ENCODE assay signal across 8 mouse cellular contexts in genomic region chr17:46483561-46484001, GRCm38 (mm10). TPM values are rescaled to one million over a fixed set of nuclear protein-coding genes. Genes with fewer than 3 reads are reported as not detected.
DNase-seq lines count a peak whose midpoint lies in the region; ATAC-seq and TF ChIP-seq lines count a peak whose summit lies in the region.

No protein-coding gene starts in this region.

- peak overlapping the region; percentile 5; the same call in 1 of the 2 replicates for H3K4me3 ChIP-seq in thymus, adult 2 months (ENCODE audit: control insufficient read depth, insufficient read depth, low read length)
- peak overlapping the region; percentile 52 for H3K4me3 ChIP-seq in heart, embryonic 16.5 days (ENCODE audit: low read length)
- peak overlapping the region; percentile 21 for H3K4me3 ChIP-seq in lung, embryonic 14.5 days (ENCODE audit: low read depth, low read length)

- no peak for DNase-seq in thymus, adult 2 months
- no peak for DNase-seq in thymus, postnatal 0 days (ENCODE audit: low spot score)
- peak; percentile 82 to 84 for DNase-seq in cerebellum, postnatal 25 days
- DNase-seq in large intestine, adult 2 months (ENCODE audit: low read depth, low spot score), result peak; percentile 21
- DNase-seq in lung, embryonic 14.5 days, result peak; percentile 52
- peak; percentile 58 for DNase-seq in right cerebral cortex, postnatal 14 days
- DNase-seq in thymus, postnatal 25 days, result no peak

- peak; percentile 16; the same call in 1 of the 2 replicates for ATAC-seq in heart, embryonic 16.5 days (replicated peaks; ENCODE audit: extremely low read depth, insufficient read depth, low FRiP score)
- ATAC-seq in lung, embryonic 14.5 days (ENCODE audit: insufficient read depth), result peak; percentile 32; the same call in 1 of the 2 replicates

- no peaks in the 10 kb centered on the region for H3K9me3 ChIP-seq in heart, embryonic 16.5 days (replicated peaks; ENCODE audit: control insufficient read depth, low read length)
- no peaks in the 10 kb centered on the region for H3K9me3 ChIP-seq in lung, embryonic 14.5 days (ENCODE audit: low read depth, low read length)

- no peak overlapping the region for H3K27ac ChIP-seq in thymus, adult 2 months (ENCODE audit: control insufficient read depth, insufficient read depth, low read length)
- H3K27ac ChIP-seq in heart, embryonic 16.5 days (ENCODE audit: low read length), result no peak overlapping the region
- no peak overlapping the region for H3K27ac ChIP-seq in lung, embryonic 14.5 days (ENCODE audit: low read depth)

- no peak for TF ChIP-seq CTCF in thymus, adult 2 months (IDR thresholded peaks at IDR 0.05; ENCODE audit: borderline replicate concordance, control insufficient read depth, extremely low read depth, insufficient read depth, low read length, poor library complexity)
- no peak for TF ChIP-seq CTCF in lung, embryonic 14.5 days (IDR thresholded peaks at IDR 0.05; ENCODE audit: low read depth)

- peaks cover 26% of the 10 kb centered on the region for H3K27me3 ChIP-seq in thymus, adult 2 months (ENCODE audit: control insufficient read depth, insufficient read depth, low read length)
- peaks cover 64% of the 10 kb centered on the region for H3K27me3 ChIP-seq in heart, embryonic 16.5 days (ENCODE audit: control insufficient read depth, insufficient read depth, low read length)
- peaks cover 60% of the 10 kb centered on the region for H3K27me3 ChIP-seq in lung, embryonic 14.5 days (ENCODE audit: insufficient read depth, low read length)

- no peaks in the 10 kb centered on the region for H3K36me3 ChIP-seq in thymus, adult 2 months (ENCODE audit: control insufficient read depth, insufficient read depth, low read length)
- H3K36me3 ChIP-seq in heart, embryonic 16.5 days (ENCODE audit: control insufficient read depth, insufficient read depth), result no peaks in the 10 kb centered on the region
- H3K36me3 ChIP-seq in lung, embryonic 14.5 days (ENCODE audit: insufficient read depth), result no peaks in the 10 kb centered on the region

- H3K4me2 ChIP-seq in heart, embryonic 16.5 days (ENCODE audit: low read depth, low read length), result peak overlapping the region; percentile 71
- H3K4me2 ChIP-seq in lung, embryonic 14.5 days, result peak overlapping the region; percentile 61

- TF ChIP-seq POLR2A in thymus, adult 2 months (IDR thresholded peaks at IDR 0.05; ENCODE audit: control insufficient read depth, extremely low read depth, insufficient read depth, low read length, poor library complexity), result no peak

- 2% methylated on average over 16 of the region's 16 CpGs for WGBS in thymus, adult 2 months
- 2% methylated on average over 16 of the region's 16 CpGs for WGBS in heart, embryonic 16.5 days
- WGBS in large intestine, adult 2 months, result 3% methylated on average over 16 of the region's 16 CpGs
- WGBS in lung, embryonic 14.5 days, result 1% methylated on average over 16 of the region's 16 CpGs

- H3K4me1 ChIP-seq in thymus, adult 2 months (replicated peaks; ENCODE audit: control insufficient read depth, insufficient read depth, low read length), result no peaks in the 10 kb centered on the region; the same call in none of the 2 replicates
- peaks cover 6% of the 10 kb centered on the region; the same call in 1 of the 2 replicates for H3K4me1 ChIP-seq in heart, embryonic 16.5 days (ENCODE audit: control insufficient read depth, insufficient read depth, low read length)
- H3K4me1 ChIP-seq in lung, embryonic 14.5 days (ENCODE audit: insufficient read depth), result no peaks in the 10 kb centered on the region

- peak overlapping the region; percentile 21 for H3K9ac ChIP-seq in heart, embryonic 16.5 days (ENCODE audit: low read length)
- peak overlapping the region; percentile 29; the same call in 1 of the 2 replicates for H3K9ac ChIP-seq in lung, embryonic 14.5 days

RNA-seq across cellular contexts. Expression of gene Ttbk1, which starts 3.9 kb away (rescaled TPM):
- 1.0 and 1.1 TPM in 2 replicates for polyA plus RNA-seq in thymus, adult 2 months (2012; rRNA removed)
- 0.08 TPM in 1 of 2 replicates, not detected in the other for polyA plus RNA-seq in thymus, postnatal 0 days (2015; fragmentation: Nextera tagmentation; extraction: Ambion mirVana)
- 0.07 and 0.14 TPM in 2 replicates for polyA plus RNA-seq in heart, embryonic 16.5 days (2015; fragmentation: Nextera tagmentation; extraction: Ambion mirVana)
- polyA plus RNA-seq in large intestine, adult 2 months (2012; rRNA removed), result 0.11 and 0.15 TPM in 2 replicates
- 0.05 and 0.11 TPM in 2 replicates for polyA plus RNA-seq in lung, embryonic 14.5 days (2014; fragmentation: Nextera tagmentation; extraction: Ambion mirVana)

RNA-seq across cellular contexts. Expression of gene Dnph1, which starts 12.9 kb away (rescaled TPM):
- 14.0 and 17.7 TPM in 2 replicates for polyA plus RNA-seq in thymus, adult 2 months (2012; rRNA removed)
- 28.3 and 33.7 TPM in 2 replicates for polyA plus RNA-seq in thymus, postnatal 0 days (2015; fragmentation: Nextera tagmentation; extraction: Ambion mirVana)
- 28.0 and 29.6 TPM in 2 replicates for polyA plus RNA-seq in heart, embryonic 16.5 days (2015; fragmentation: Nextera tagmentation; extraction: Ambion mirVana)
- 7.1 and 8.1 TPM in 2 replicates for polyA plus RNA-seq in large intestine, adult 2 months (2012; rRNA removed)
- polyA plus RNA-seq in lung, embryonic 14.5 days (2014; fragmentation: Nextera tagmentation; extraction: Ambion mirVana), result 50.3 and 60.8 TPM in 2 replicates

RNA-seq across cellular contexts. Expression of gene Slc22a7, which starts 45.3 kb away (rescaled TPM):
- polyA plus RNA-seq in thymus, adult 2 months (2012; rRNA removed), result 1.2 and 3.3 TPM in 2 replicates
- 6.4 and 9.4 TPM in 2 replicates for polyA plus RNA-seq in thymus, postnatal 0 days (2015; fragmentation: Nextera tagmentation; extraction: Ambion mirVana)
- 0.55 and 1.2 TPM in 2 replicates for polyA plus RNA-seq in heart, embryonic 16.5 days (2015; fragmentation: Nextera tagmentation; extraction: Ambion mirVana)
- polyA plus RNA-seq in large intestine, adult 2 months (2012; rRNA removed), result not detected in 2 replicates
- not detected in 2 replicates for polyA plus RNA-seq in lung, embryonic 14.5 days (2014; fragmentation: Nextera tagmentation; extraction: Ambion mirVana)

RNA-seq across cellular contexts. Expression of gene Crip3, which starts 54.9 kb away (rescaled TPM):
- 348 and 429 TPM in 2 replicates for polyA plus RNA-seq in thymus, adult 2 months (2012; rRNA removed)
- polyA plus RNA-seq in thymus, postnatal 0 days (2015; fragmentation: Nextera tagmentation; extraction: Ambion mirVana), result 294 and 308 TPM in 2 replicates
- 20.2 and 37.5 TPM in 2 replicates for polyA plus RNA-seq in heart, embryonic 16.5 days (2015; fragmentation: Nextera tagmentation; extraction: Ambion mirVana)
- 0.60 and 0.83 TPM in 2 replicates for polyA plus RNA-seq in large intestine, adult 2 months (2012; rRNA removed)
- polyA plus RNA-seq in lung, embryonic 14.5 days (2014; fragmentation: Nextera tagmentation; extraction: Ambion mirVana), result 0.41 TPM in 1 of 2 replicates, not detected in the other

Comparison
In these comparisons a context has a peak if more than half of its experiments do, and no peak if none do; other contexts are left out.
1. DNase-seq: peak in cerebellum, postnatal 25 days (2 of 2), large intestine, adult 2 months (single experiment), lung, embryonic 14.5 days (single experiment) and right cerebral cortex, postnatal 14 days (single experiment); none in thymus, adult 2 months (single experiment), thymus, postnatal 0 days (single experiment) and thymus, postnatal 25 days (single experiment).
2. Peak in every context shown above with its lines, with median percentiles within 50 percentile points of each other: H3K4me3 ChIP-seq.